Mouse (Mus musculus): ENCODE data around the gene Slc47a2. TPM values are rescaled to one million over a fixed set of nuclear protein-coding genes. Genes with fewer than 3 reads are reported as not detected.
"Not testable (repeated sequence)": the region's sequence is repeated elsewhere in the genome, so short reads cannot be mapped to it uniquely, and the experiment has no call there.

Gene Slc47a2
- total RNA-seq, 1 experiment from 2014 or later: not detected

DNA sequence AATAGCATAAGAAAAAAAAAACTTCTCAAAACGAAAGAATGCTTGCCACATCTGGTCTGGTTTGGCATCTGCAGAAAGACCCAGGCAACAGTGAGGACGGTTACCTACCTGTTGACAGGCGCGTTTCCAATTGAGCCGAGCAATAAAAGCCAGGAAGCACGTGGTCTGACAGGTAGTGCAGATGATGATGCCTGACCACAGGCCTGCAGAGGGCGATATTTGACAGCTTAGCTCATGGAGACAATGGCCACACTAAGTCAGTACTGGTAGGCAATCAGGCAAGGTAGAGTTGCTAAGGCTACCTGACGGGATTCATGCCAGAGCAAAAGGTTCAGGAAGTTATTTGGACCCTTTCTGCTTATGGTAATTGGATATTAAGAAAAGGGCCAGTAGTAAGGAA, 6.7 kb upstream of the Slc47a2 start:
- peak; percentile 81 for ATAC-seq (replicated peaks; ENCODE audit: low read depth, poor library complexity, severe bottlenecking)

DNA sequence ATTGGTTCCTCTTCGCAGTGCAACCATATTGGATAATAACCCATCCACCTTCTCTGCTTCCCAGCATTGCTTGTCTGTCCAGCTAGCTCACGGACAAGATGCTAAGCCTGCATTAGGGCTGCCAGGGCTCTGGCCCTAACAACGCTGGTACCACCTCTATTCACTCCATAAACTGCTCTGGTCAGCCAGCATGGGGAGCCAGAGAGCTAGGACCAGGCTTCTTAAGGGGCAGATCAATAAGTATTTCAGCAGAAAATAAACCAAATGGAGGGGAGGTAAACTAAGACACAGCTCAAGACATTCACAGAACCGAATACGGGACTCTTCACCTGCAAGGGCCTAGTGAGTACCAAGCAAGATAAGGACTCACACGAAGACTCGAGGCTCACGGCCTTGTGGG, 3.5 kb upstream of the Slc47a2 start:
- no peak for ATAC-seq (replicated peaks; ENCODE audit: low read depth, poor library complexity, severe bottlenecking)

DNA sequence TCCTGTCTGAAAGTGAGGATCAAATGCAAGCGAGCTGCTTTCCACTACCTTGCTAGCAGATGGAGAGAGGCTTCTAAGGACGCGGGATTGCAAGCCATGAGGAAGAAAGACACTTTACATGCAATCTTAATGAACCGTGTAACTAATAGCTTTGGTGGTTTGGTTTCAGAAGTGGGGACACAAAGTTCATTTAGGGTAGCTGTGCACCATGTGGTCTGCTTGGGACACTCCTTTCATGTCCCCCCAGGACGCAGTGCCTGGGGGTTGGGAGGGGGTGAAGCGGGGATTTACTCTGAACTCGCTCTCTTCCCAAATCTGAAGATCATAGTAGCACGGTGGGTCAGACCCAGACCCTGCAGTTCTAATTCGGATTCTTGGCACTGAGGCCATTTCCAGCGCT, 689 bp downstream of the Slc47a2 start:
- ATAC-seq (replicated peaks; ENCODE audit: low read depth, poor library complexity, severe bottlenecking): no peak

DNA sequence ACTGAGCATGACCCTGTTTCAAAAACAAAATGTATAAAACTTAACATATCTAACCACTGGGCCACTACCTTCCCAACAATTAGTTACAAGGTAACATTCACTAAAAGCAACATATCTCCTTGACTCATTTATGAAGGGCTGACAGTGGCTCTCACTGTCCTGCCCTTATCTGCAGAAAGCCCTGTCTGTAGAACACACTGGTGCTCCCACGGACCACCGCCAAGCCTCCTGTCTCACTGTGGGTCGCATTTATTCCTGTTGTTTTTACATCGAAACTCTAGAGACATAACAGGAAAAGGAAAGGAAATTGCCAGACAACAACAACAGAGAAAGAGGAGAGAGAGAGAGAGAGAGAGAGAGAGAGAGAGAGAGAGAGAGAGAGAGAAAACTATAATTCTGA, 1.4 kb downstream of the Slc47a2 start:
- ATAC-seq (replicated peaks; ENCODE audit: low read depth, poor library complexity, severe bottlenecking): no peak

DNA sequence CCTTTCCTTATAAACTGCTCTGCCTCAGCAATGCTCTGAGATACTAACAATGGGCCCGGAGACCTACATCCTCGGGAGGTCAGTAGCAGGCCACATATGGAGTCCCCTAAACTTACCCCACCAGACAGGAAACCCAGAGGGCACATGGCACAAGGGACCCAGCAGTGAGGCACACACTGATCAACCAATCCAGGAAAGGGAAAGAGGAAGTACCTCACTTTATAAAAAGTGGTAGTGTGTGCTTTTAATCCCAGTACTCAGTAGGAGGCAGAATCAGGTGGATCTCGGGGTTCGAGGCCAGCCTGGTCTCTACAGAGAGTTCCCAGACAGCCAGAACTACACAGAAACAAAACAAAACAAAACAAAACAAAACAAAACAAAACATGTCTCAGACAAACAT, 2.3 kb downstream of the Slc47a2 start:
- 0 out of 2 replicates have a peak, but pooled peaks have one; percentile 29 for ATAC-seq (replicated peaks; ENCODE audit: low read depth, poor library complexity, severe bottlenecking)

DNA sequence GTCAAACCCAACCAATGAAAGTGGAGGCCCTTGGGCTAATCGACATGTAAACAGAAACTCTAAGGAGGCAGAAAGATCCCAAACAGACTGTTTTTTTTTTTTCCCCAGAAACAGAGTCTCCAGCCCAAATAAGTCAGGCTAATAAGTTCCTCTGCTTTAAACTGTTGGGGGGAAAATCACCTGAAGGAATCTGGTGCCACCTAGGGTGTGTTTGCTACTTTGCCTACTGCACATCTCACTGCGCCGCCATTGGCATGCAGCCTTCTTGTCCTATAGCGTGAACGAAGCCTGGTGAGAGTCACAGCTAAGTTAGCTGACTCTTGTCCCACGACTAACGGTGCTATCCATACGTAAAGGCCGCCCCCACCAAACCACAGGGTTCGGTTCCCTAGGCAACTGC, 5.1 kb downstream of the Slc47a2 start:
- no peak for ATAC-seq (replicated peaks; ENCODE audit: low read depth, poor library complexity, severe bottlenecking)

DNA sequence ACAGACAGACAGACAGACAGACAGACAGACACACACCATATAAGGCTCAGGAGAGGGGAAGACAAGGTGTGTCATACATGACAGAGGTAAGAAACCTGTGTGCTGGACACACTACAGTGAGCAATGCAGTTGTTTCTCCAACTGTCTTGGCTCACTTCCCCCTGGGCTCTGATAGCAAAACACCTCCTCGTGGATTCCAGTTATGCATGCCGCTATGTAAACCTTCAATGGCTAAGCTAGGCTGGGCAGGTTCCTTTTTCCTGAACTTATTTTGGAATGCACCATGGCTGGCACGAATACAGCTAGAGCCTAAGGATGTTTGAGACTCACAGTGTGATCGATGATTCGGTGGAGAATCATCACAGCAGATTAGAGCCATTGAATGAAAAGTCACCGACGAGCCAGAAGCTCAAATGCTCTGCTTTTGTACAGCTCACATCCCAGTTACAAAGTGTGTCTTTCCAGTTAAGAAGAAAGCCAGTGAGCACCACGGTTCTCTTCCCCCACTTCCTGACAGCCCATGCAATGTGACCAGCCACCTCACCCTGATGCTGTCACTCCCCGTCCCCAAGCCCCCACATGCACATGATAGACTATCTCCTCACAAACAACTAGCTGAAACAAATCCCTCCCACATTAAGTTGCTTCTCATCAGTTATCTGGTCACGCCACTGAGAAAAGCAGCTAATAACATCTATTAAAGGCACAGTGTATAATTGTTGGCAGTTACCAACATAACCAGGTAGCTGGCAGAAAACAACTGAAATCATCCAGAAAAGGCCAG, 21.6 kb downstream of the Slc47a2 start:
- no peak for ATAC-seq (replicated peaks; ENCODE audit: low read depth, poor library complexity, severe bottlenecking)

- ATAC-seq (replicated peaks; ENCODE audit: low read depth, poor library complexity, severe bottlenecking): peak; percentile 36; the same call in 1 of the 2 replicates
These were observed 22.6 kb downstream of the Slc47a2 start for GRCm38 (mm10) chr11:61319923-61320567.

GRCm38 (mm10) chr11:61319233-61319922, 23.3 kb downstream of the Slc47a2 start:
- ATAC-seq (replicated peaks; ENCODE audit: low read depth, poor library complexity, severe bottlenecking): no peak

DNA sequence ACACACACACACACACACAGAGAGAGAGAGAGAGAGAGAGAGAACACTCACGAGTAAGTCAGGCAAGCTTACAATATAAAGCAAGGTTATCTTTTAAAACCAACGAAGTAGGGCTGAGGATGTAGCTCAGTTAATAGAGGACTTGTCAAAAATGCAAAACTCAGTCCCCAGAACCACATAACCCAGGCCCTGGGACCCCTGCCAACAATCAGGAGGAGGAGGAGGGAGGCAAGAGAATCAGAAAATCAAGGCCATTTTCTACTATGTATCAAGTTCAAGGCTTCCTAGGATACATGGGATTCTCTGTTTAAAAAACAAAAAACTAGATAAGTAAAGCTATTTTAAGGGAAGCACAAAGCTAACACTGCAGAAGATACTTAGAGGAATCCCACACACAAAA, 25.8 kb downstream of the Slc47a2 start:
- ATAC-seq (replicated peaks; ENCODE audit: low read depth, poor library complexity, severe bottlenecking): no peak

DNA sequence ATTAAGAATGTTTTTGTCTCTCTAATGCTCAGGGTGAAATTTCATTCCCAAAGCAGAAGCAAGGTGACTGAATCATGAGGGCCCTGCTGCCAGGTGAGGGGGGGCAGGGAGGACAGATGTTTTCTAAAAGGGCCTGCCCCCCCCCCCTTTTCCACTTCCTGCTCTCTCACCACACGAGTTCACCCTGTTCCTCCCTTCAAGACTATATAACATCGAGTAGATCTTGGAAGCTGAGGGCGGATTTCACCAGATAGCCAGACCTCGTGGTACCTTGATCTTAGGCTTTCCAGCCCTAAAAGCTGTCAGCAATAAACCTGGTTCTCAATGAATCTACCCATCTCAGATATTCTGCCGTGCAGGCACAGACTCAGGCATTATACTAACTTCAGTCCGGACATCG, 32.3 kb downstream of the Slc47a2 start:
- ATAC-seq (replicated peaks; ENCODE audit: low read depth, poor library complexity, severe bottlenecking): no peak

GRCm38 (mm10) chr11:61309831-61310230, 32.8 kb downstream of the Slc47a2 start:
- no peak for ATAC-seq (replicated peaks; ENCODE audit: low read depth, poor library complexity, severe bottlenecking)

- 0 out of 2 replicates have a peak, but pooled peaks have one; percentile 18 for ATAC-seq (replicated peaks; ENCODE audit: low read depth, poor library complexity, severe bottlenecking)
These were observed 34.9 kb downstream of the Slc47a2 start for GRCm38 (mm10) chr11:61307795-61308194.

DNA sequence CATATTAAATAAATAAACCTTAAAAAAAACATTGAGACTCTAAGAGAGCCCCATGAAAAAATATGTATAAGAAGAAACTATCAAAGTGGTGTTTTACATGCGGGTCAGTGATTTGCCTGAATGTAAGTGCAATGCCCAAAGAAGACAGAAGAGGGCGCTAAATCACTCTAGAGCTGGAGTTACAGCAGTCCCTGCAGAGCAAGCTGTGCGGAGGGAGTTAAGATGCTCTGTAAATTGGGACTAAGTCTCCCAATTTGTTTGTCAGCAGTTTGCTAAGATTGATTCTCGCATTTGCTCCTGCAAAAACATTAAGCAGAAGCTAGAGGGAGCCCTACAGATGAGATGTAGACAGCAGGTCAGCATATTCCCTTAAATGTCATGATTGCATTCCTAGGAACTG, 37.3 kb downstream of the Slc47a2 start:
- no peak for ATAC-seq (replicated peaks; ENCODE audit: low read depth, poor library complexity, severe bottlenecking)

GRCm38 (mm10) chr11:61304535-61304934, 38.1 kb downstream of the Slc47a2 start:
- not testable (repeated sequence) for ATAC-seq (replicated peaks; ENCODE audit: low read depth, poor library complexity, severe bottlenecking)

- ATAC-seq (replicated peaks; ENCODE audit: low read depth, poor library complexity, severe bottlenecking): no peak
These were observed 41.8 kb downstream of the Slc47a2 start for GRCm38 (mm10) chr11:61300716-61301392.

- ATAC-seq (replicated peaks; ENCODE audit: low read depth, poor library complexity, severe bottlenecking): no peak
These were observed 42.5 kb downstream of the Slc47a2 start for GRCm38 (mm10) chr11:61300205-61300604.

DNA sequence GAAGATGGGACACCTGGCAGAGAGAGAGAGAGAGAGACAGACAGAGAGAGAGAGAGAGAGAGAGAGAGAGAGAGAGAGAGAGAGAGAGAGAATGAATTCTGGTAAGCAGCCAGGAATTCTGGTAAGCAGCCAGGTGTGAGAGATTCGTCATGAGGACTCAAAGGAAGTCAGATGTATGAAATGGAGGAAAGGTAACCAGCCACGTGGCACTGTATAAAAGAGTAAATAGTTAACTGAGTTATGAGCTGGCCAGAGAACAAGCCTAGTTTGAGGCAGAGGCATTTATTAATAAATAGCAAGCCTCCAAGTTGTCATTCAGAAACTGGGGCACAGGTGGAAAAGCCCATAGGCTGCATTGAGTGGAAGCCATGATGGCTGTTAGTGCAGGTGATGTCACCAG, 44.8 kb downstream of the Slc47a2 start:
- no peak for ATAC-seq (replicated peaks; ENCODE audit: low read depth, poor library complexity, severe bottlenecking)

DNA sequence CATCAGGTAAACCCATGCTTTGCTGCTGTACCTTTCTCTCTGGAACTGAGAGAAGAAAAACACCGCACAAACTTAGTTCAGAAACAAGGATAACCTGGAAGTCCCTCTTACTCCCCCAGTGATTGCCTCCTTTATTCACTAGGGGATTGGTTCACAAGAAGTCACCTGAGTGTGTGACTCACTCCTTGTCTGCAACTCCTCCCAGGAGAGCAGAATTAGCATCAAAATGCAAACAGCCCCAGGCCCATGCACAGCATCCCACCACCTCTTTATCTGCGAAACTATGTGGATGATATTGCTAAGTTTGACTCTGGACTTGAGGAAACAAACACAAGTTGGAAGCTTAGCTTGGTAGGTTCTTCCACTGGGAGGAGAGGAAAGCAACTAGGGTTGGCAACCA, 45.3 kb downstream of the Slc47a2 start:
- no peak for ATAC-seq (replicated peaks; ENCODE audit: low read depth, poor library complexity, severe bottlenecking)

GRCm38 (mm10) chr11:61296556-61296955, 46.1 kb downstream of the Slc47a2 start:
- ATAC-seq (replicated peaks; ENCODE audit: low read depth, poor library complexity, severe bottlenecking): no peak
